Mouse (Mus musculus) kidney, adult 2 months (tissue): ENCODE results near the gene Arhgap28.

Source experiments
- CTCF ChIP-seq: fragments of 200-500 bp; conservative IDR thresholded peaks from 2 replicates; pipeline ENCODE4 v1.5.1; 2011; ENCODE audit warnings: low read depth, mild to moderate bottlenecking, control low read depth, low read length, moderate library complexity, mixed read lengths; ENCODE audit not compliant: insufficient read depth, insufficient read length
- POLR2A ChIP-seq: fragments of 200-500 bp; IDR thresholded peaks from one replicate; pipeline ENCODE4 v1.6.1; 2011; ENCODE audit warnings: low read depth, low read length, control low read depth

DNA sequence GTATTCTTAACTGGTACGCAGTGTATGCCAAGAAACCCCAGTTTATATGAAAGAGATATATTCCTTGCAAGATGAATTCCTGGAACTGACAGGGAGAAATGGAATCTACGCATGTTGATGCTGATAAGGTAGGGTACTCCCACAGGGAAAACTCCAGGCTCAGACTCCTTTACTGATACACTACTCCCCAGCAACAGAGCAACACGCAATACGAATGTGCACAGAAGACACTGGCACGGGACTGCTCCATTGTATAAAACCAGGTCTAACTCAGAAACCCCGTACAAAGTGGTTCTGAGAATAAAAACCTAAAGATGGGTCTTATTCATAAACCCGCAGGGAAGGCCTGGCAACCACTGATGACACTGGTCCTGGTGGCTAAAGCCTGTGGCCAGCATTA is 45.0 kb downstream of the Arhgap28 start:
- TF ChIP-seq POLR2A (no peak), CTCF (no peak)
